Mouse (Mus musculus): ENCODE measurements around the gene Olfr473.

DNA sequence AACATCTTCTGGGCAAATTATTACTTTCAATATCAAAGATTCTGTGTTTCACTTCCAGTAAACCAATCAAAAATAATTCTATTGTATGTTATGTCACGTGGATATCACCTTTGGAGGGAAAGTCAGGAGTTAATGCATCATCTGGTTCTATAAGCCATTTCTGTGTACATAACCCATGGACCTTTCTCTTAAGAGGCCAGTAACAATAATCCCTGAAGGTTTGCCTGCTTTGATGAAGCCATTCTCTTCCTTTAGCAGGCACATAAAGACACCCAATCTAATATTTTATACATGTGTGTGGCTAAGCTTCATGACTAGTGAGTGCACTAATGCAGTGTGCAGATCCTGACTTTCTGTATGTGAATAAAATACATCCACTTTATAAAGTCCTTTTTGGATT is 34.3 kb downstream of the Olfr473 start, which contains the start of gene Olfr476:
- no peak for TF ChIP-seq CTCF (IDR thresholded peaks at IDR 0.05; ENCODE audit: control insufficient read depth, insufficient read depth, insufficient read length)
- no peak for TF ChIP-seq MYOG (IDR thresholded peaks at IDR 0.05; ENCODE audit: control insufficient read depth, extremely low read depth, insufficient read length)
